Mouse (Mus musculus) left cerebral cortex, postnatal 4 days (tissue): Measurements from ENCODE around the gene Ttll13. TPM values are rescaled to one million over a fixed set of nuclear protein-coding genes. Genes with fewer than 3 reads are reported as not detected.

Experiments used
- DNase-seq: peaks from one replicate; pipeline ENCODE4 v3.0.0-alpha.2; 2022
- intact Hi-C: fragments of 180-260 bp; cut with DNase I; formaldehyde crosslinking; loops from one replicate; pipeline ENCODE4 v1.15.1; 2025
- total RNA-seq, 2 experiments: library from RNA; stranded (reverse); gene quantifications; 2 replicates each; pipeline ENCODE4 v1.2.3; 2021

Ttll13 gene
- total RNA-seq, 2 experiments from 2014 or later: 1.1 to 2.2 TPM

GRCm38 (mm10) chr7:80261372-80261990 is 15.3 kb downstream of the Ttll13 start:
- DNase-seq: no peak
- intact Hi-C loops: no loop called here

- intact Hi-C loops: no loop called here
- DNase-seq: no peak
Observed at GRCm38 (mm10) chr7:80264606-80265005, 18.4 kb downstream of the Ttll13 start.

GRCm38 (mm10) chr7:80267764-80268163 is 21.6 kb downstream of the Ttll13 start:
- intact Hi-C loops: no loop called here
- DNase-seq: no peak

GRCm38 (mm10) chr7:80268897-80269750 is 22.9 kb downstream of the Ttll13 start, which contains the start of gene Vps33b:
Gene Vps33b, plus strand, starts transcription at chr7:80269649.
- intact Hi-C loops: no loop called here
- peak; percentile 97 for DNase-seq

GRCm38 (mm10) chr7:80269751-80270255 is 23.6 kb downstream of the Ttll13 start:
- peak; percentile 51 for DNase-seq
- intact Hi-C loops: no loop called here

- DNase-seq: no peak
- intact Hi-C loops: no loop called here
Observed at GRCm38 (mm10) chr7:80273456-80273855, 27.3 kb downstream of the Ttll13 start.

- intact Hi-C loops: no loop called here
- no peak for DNase-seq
Observed at GRCm38 (mm10) chr7:80276374-80276773, 30.2 kb downstream of the Ttll13 start.

GRCm38 (mm10) chr7:80280032-80280431 is 33.9 kb downstream of the Ttll13 start:
- DNase-seq: no peak
- intact Hi-C loops: no loop called here

GRCm38 (mm10) chr7:80280998-80281397 is 34.8 kb downstream of the Ttll13 start:
- DNase-seq: no peak
- intact Hi-C loops: no loop called here

GRCm38 (mm10) chr7:80281646-80282045 is 35.5 kb downstream of the Ttll13 start:
- no peak for DNase-seq
- intact Hi-C loops: no loop called here

GRCm38 (mm10) chr7:80283226-80283918 is 37.2 kb downstream of the Ttll13 start:
- intact Hi-C loops: no loop called here
- DNase-seq: no peak

- intact Hi-C loops: no loop called here
- no peak for DNase-seq
Observed at GRCm38 (mm10) chr7:80284391-80284790, 38.2 kb downstream of the Ttll13 start.

GRCm38 (mm10) chr7:80285725-80286124 is 39.5 kb downstream of the Ttll13 start:
- no peak for DNase-seq
- intact Hi-C loops: no loop called here

GRCm38 (mm10) chr7:80287736-80288135 is 41.6 kb downstream of the Ttll13 start:
- intact Hi-C loops: no loop called here
- no peak for DNase-seq

GRCm38 (mm10) chr7:80294062-80294763 is 48.0 kb downstream of the Ttll13 start, which contains the start of gene Prc1:
Gene Prc1, plus strand, starts transcription at chr7:80294450.
- peak; percentile 98 for DNase-seq
- intact Hi-C loops: no loop called here

- no peak for DNase-seq
- intact Hi-C loops: no loop called here
Observed at GRCm38 (mm10) chr7:80294764-80295648, 48.8 kb downstream of the Ttll13 start.

GRCm38 (mm10) chr7:80296462-80296861 is 50.3 kb downstream of the Ttll13 start:
- intact Hi-C loops: no loop called here
- DNase-seq: no peak

- intact Hi-C loops: no loop called here
- no peak for DNase-seq
Observed at GRCm38 (mm10) chr7:80297041-80297440, 50.9 kb downstream of the Ttll13 start.

GRCm38 (mm10) chr7:80298754-80299153 is 52.6 kb downstream of the Ttll13 start:
- intact Hi-C loops: no loop called here
- DNase-seq: no peak

- intact Hi-C loops: no loop called here
- no peak for DNase-seq
Observed at GRCm38 (mm10) chr7:80299568-80299967, 53.4 kb downstream of the Ttll13 start.
